Mouse (Mus musculus) erythroblast, embryonic 14.5 days (primary cell): ENCODE results near the gene 1300017J02Rik. TPM values are rescaled to one million over a fixed set of nuclear protein-coding genes. Genes with fewer than 3 reads are reported as not detected.

ENCODE experiments used
- H3K27me3 ChIP-seq: 2 replicates; pipeline ENCODE4 v1.6.1; 2012; ENCODE audit warnings: inconsistent platforms; ENCODE audit not compliant: control insufficient read depth
- H3K36me3 ChIP-seq: 2 replicates; pipeline ENCODE4 v1.6.1; 2012; ENCODE audit warnings: mild to moderate bottlenecking, inconsistent platforms; ENCODE audit not compliant: control insufficient read depth
- H3K4me1 ChIP-seq: 2 replicates; pipeline ENCODE4 v1.6.1; 2012; ENCODE audit warnings: inconsistent platforms; ENCODE audit not compliant: control insufficient read depth
- H3K4me3 ChIP-seq: replicated peaks from 2 replicates; pipeline ENCODE3; 2012; ENCODE audit warnings: moderate library complexity, mild to moderate bottlenecking, inconsistent platforms
- H3K9me3 ChIP-seq: 2 replicates; pipeline ENCODE4 v1.6.1; 2012; ENCODE audit warnings: low read length, inconsistent platforms, mixed read lengths; ENCODE audit not compliant: control insufficient read depth
- GATA1 ChIP-seq: IDR thresholded peaks from 2 replicates; pipeline ENCODE4 v1.6.1; 2012; ENCODE audit warnings: low read length, inconsistent platforms, mixed read lengths
- TAL1 ChIP-seq: IDR thresholded peaks from 3 replicates; pipeline ENCODE4 v1.6.1; 2012; ENCODE audit warnings: low read length, inconsistent platforms, mixed read lengths
- polyA plus RNA-seq: library from polyadenylated mRNA; stranded (reverse); fragments of >175 nt; gene quantifications from 2 replicates; pipeline ENCODE4 v1.2.3, GENCODE M21; 2012

1300017J02Rik gene
- polyA plus RNA-seq, 1 experiment = 11.6 TPM

DNA sequence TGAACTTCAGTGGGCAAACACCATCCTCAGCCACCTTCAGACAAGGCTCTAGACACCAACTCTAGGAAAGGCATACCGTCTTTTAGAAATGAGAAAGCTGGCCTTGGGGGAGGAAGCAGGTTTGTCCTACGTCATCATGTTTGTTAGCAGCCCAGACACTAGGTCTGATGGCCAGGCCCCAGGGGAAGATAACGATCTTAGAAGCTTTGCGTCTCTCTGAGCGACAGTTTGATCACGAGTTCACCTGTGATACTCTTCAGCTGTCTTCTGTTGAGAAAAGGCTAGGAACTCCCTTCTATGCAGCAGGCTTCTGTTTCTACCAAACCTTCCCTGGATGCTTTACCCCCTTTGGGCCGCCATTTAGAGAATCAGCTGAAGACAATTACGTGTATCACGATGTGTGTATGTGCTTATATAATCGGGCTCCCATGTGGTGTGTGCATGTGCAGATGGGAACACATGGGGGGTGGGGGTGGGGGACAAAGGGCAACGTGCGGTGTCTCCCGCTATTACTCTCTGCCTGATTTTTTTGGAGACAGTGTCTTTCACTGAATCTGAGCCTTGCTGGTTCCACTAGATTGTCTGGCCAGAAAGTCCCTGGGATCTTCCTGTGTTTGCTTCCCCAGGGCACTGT lies 76.4 kb downstream of the 1300017J02Rik start:
- peaks cover 13% of the 10 kb centered on the region for H3K27me3 ChIP-seq
- no peaks in the 10 kb centered on the region for H3K9me3 ChIP-seq
- no peak for TF ChIP-seq TAL1
- no peak for TF ChIP-seq GATA1
- peak overlapping the region; percentile 54 for H3K4me3 ChIP-seq
- no peaks in the 10 kb centered on the region; the same call in 1 of the 2 replicates for H3K4me1 ChIP-seq
- H3K36me3 ChIP-seq = peaks cover 10% of the 10 kb centered on the region; the same call in 1 of the 2 replicates

DNA sequence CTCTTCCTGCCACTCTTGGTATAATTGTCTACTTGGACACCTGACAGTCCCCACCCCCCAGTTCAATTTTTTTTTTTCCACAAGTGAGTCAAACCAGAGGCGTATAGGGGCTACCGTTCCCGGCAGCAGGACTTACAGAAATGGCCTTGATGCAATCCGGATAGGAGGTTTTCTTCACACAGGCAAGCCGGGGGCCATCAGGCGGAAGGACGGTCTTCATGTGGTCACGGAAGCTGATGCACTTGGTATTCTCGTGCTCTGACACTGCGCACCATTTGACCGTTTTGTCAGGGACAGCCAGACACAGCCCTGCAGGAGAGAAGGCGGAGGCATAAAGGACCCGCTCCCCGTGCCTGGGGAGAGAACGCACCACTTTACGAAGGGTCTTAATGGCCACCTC lies 77.1 kb downstream of the 1300017J02Rik start:
- peak overlapping the region; percentile 42 for H3K4me3 ChIP-seq
- peaks cover 10% of the 10 kb centered on the region; the same call in 1 of the 2 replicates for H3K36me3 ChIP-seq
- TF ChIP-seq GATA1 (no peak), TAL1 (no peak)
- H3K4me1 ChIP-seq = no peaks in the 10 kb centered on the region; the same call in 1 of the 2 replicates
- H3K9me3 ChIP-seq = no peaks in the 10 kb centered on the region
- peaks cover 13% of the 10 kb centered on the region for H3K27me3 ChIP-seq

DNA sequence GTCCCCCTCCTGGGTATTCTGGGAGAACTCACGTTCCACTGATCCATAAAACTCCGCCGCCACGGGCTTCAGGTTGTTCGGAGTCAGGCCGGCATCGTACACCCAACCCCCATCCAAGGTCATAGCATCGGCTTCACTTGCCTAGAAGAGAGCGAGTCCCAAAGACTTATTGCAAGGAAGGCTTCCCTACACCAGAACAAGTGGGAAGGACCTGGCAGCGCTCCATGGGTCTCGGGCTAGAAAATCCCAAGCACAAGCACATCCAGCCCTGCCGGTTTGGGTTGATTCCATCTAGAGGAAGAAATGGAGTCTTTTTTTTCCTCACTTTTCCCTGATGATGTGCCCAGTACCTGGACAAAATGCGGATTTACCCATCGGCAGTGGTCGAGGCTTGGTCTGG lies 78.1 kb downstream of the 1300017J02Rik start:
- H3K4me3 ChIP-seq = no peak overlapping the region
- peaks cover 13% of the 10 kb centered on the region for H3K27me3 ChIP-seq
- no peaks in the 10 kb centered on the region for H3K9me3 ChIP-seq
- H3K36me3 ChIP-seq = peaks cover 12% of the 10 kb centered on the region; the same call in 1 of the 2 replicates
- H3K4me1 ChIP-seq = no peaks in the 10 kb centered on the region
- TF ChIP-seq GATA1 (no peak), TAL1 (no peak)

DNA sequence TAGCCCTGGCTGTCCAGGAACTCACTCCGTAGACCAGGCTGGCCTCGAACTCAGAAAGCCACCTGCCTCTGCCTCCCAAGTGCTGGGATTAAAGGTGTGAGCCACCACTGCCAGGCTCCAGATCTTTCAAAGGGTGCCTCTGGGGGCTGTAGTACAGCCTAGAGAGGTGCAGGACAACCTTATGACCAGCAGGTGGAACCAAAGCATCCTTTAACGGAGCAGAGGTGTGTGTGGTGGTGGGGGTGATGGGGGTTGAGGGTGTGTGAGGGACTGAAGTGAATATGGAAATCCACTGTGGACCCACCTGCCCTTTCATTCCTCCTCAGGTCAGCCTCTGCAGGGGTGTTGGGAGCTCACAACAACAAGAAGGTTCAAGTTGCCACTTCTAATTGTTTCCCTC lies 79.4 kb downstream of the 1300017J02Rik start:
- Histone ChIP-seq H3K4me1 (no peaks in the 10 kb centered on the region), H3K27me3 (peaks cover 11% of the 10 kb centered on the region), H3K9me3 (no peaks in the 10 kb centered on the region), H3K4me3 (no peak overlapping the region), H3K36me3 (peaks cover 14% of the 10 kb centered on the region; the same call in 1 of the 2 replicates)
- TF ChIP-seq TAL1 (no peak), GATA1 (no peak)

DNA sequence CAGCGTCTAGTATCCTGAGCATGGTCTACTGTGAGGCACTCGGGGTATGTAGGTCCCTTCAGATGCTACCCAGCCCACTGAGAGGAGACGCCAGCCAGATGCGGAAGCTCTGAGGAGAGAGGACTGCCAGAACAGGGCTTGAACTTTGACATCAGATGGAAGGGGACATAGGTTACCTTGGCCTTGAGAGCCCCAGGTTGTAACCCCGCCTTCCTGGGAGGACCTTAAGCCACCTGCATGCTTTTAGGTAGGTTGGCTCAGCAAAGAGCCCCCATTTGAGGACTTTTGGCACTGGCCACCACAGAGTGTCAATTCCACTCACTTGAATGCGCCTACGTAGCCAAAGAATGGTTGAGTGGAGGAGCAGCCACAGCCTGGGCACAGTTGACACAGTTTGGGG lies 80.2 kb downstream of the 1300017J02Rik start:
- peaks cover 4% of the 10 kb centered on the region; the same call in 1 of the 2 replicates for H3K27me3 ChIP-seq
- H3K36me3 ChIP-seq = peaks cover 14% of the 10 kb centered on the region; the same call in 1 of the 2 replicates
- no peaks in the 10 kb centered on the region for H3K4me1 ChIP-seq
- H3K9me3 ChIP-seq = no peaks in the 10 kb centered on the region
- no peak for TF ChIP-seq GATA1
- no peak for TF ChIP-seq TAL1
- H3K4me3 ChIP-seq = no peak overlapping the region

DNA sequence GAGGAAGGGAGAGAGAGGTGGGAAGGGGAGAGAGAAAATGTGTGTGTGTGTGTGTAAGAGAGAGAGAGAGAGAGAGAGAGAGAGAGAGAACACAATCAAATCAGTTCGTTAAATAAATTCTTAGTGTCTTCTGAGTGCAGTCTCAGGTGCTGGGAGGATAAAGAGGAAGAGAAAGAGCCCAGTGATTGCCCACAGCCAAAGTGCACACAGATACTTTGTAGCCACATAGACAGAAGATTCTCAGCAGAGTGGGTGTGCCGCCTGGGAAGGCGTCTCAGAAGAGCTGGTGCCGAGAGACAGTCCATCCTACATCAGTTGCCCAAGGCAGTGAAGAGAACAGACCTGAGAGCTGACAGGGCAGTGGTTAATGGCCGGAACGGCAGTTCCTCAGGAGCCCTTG lies 90.6 kb downstream of the 1300017J02Rik start:
- no peaks in the 10 kb centered on the region for H3K9me3 ChIP-seq
- no peaks in the 10 kb centered on the region for H3K4me1 ChIP-seq
- H3K27me3 ChIP-seq = peaks cover 2% of the 10 kb centered on the region
- TF ChIP-seq TAL1 (no peak), GATA1 (no peak)
- H3K36me3 ChIP-seq = peaks cover 6% of the 10 kb centered on the region; the same call in 1 of the 2 replicates
- no peak overlapping the region for H3K4me3 ChIP-seq

DNA sequence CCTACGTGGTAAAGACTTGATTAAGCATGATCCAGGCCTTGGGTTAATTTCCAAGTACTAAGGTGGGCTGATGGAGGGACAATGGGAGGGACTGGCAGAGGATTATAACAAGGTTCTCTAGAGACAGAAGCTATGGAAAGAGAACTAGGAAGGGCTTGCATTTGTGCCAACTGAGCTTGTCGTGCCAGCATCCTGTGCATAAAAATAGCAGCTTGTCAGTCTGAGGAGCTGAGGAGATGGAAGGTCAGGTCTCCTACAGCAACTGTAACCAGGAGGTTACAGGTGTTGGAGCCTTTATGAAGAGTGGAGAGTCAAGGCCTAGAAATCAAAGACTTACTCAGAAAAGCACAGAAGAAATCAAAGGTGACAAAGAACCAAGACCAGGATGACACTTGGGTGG lies 91.3 kb downstream of the 1300017J02Rik start:
- H3K9me3 ChIP-seq = no peaks in the 10 kb centered on the region
- no peak for TF ChIP-seq GATA1
- TF ChIP-seq TAL1 = no peak
- no peak overlapping the region for H3K4me3 ChIP-seq
- H3K36me3 ChIP-seq = peaks cover 6% of the 10 kb centered on the region; the same call in 1 of the 2 replicates
- H3K27me3 ChIP-seq = peaks cover 2% of the 10 kb centered on the region
- no peaks in the 10 kb centered on the region for H3K4me1 ChIP-seq

DNA sequence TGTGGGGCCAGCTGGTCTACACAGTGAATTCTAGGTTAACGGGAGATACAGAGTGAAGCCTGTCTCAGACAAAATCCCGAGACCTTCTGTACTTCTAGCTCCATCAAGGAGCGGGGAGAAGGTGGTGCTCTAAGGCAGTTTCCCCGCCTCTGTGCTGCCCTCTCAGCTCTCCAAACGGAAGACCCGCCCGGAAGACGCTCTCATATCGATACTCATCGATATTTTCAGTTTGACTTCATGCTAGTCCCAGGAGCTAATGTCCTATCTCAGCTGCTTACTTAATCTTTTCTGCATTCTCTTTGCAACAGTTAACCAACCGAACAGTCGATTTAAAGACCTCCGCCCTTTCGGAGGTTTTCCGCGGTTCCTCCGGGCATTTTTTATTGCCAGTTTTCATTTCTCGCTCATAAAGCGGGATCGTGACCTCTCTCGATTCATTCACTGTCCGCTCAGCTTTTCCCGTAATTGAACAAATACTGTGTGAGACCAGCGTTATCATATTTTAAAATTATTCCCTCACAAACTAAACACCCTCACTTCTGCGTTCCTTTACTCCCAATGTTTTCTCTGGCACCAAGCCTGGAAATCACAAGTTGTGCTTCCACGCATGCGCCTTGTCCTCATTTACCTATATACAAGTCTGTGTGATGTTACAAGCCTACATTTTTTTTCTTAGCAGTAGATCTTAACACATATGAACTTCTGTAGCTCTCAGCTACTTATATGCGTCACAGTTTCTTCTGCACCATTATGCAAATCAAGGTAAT lies 92.0 kb downstream of the 1300017J02Rik start:
- Histone ChIP-seq H3K4me1 (peaks cover 3% of the 10 kb centered on the region), H3K36me3 (peaks cover 6% of the 10 kb centered on the region; the same call in 1 of the 2 replicates), H3K9me3 (no peaks in the 10 kb centered on the region), H3K27me3 (peaks cover 2% of the 10 kb centered on the region), H3K4me3 (peak overlapping the region; percentile 19)
- TF ChIP-seq TAL1 = no peak
- TF ChIP-seq GATA1 = no peak

DNA sequence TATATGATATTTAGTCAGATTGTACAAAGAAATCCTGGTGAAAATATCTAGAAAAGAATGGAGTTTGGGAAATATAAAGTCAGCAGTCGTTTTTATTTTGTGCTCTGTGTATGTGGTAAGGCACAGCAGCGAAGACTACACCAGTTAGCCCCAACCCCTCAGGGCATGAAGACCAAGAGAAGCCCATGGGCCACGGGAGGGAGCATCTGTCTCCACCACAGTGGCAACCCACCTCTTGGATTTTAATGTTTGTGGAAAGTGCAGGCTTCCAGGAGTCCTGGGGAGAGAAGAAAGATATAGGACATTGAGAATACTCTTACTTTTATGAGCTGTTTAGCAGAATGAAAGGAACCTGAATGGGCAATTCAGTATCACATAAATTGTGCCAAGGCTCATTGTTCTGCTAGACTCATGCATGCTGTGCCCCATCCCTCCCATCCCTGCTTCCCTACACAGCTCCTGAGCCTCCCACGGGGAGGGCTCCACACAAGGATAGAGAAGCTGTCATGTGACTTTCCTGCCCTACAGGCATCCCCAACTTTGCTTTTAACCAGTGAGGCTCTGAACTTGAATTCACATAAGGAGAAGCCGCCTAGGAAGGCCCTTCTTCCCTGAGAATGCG lies 96.0 kb downstream of the 1300017J02Rik start:
- H3K36me3 ChIP-seq = no peaks in the 10 kb centered on the region; the same call in 1 of the 2 replicates
- no peak for TF ChIP-seq GATA1
- no peak for TF ChIP-seq TAL1
- H3K9me3 ChIP-seq = peaks cover 4% of the 10 kb centered on the region
- H3K27me3 ChIP-seq = peaks cover 2% of the 10 kb centered on the region
- peaks cover 22% of the 10 kb centered on the region for H3K4me1 ChIP-seq
- no peak overlapping the region for H3K4me3 ChIP-seq
